Mouse (Mus musculus): Measurements from ENCODE around the gene Defb43.

Defb43 gene

GRCm38 (mm10) chr14:63049910-63050370 is 38.4 kb downstream of the Defb43 start, which contains the start of gene Defb30:
Defb30 (minus strand) TSS chr14:63049960.
- TF ChIP-seq GATA4 (IDR thresholded peaks at IDR 0.05; ENCODE audit: insufficient replicate concordance, low read length): no peak

DNA sequence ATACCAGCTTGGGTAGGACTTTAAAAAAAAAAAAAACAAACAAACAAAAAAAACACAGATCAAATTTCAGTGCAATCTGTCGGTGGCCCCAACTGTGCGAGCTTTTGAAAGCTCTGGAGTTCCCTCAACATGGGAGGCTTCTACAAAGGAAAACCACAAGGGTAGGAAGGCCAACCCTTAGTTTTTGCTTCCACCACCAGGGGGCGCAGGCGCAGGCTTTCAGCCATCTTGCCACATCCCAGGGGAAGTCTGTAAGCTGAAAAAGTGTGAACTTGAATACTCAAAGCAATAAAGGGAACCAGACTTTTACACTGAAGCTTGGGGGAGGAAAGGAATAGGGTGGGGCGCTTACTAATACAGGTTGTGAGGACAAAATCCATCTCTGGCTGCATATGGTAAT is 39.2 kb downstream of the Defb43 start:
- no peak for TF ChIP-seq GATA4 (IDR thresholded peaks at IDR 0.05; ENCODE audit: insufficient replicate concordance, low read length)

DNA sequence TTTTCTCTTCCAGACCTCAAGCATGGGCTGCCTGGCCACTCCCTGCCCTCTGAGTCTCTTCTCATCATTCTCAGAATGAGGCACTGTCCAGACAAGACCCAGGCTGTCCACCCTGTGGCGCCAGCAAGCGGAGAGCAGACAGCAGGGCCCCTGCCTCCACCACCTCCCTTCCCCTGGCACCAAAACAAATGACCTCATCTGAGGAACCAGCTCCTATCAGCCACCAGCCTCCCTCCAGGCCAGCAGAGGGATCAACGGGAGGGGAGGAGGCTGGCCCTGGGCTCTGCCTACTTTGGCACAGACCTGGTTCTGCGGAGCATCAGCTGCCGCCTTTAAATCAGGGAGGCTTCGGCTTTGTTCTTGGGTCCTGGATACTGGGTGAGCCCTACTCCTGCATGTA is 43.2 kb downstream of the Defb43 start:
- TF ChIP-seq GATA4 (IDR thresholded peaks at IDR 0.05; ENCODE audit: insufficient replicate concordance, low read length): no peak; the same call in 1 of the 2 replicates

DNA sequence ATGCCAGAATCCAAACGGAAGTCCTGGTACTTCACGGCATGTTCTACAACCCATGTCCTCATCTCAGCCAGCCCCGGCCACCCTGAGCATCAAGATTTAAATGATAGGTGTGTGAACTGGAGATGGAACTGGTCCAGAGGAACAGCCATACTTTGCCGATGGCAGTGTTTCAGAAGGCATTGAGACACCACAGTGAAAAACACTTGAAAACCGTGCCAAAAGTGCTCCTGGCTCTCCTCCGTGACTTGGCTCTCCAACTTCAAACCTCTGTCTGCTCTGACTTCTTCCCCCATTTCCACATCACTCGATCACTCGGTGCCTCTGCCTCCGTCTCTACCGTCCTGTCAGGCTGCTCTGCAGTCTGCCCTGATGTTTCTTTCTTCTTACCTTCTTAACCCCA is 48.8 kb downstream of the Defb43 start:
- TF ChIP-seq GATA4 (IDR thresholded peaks at IDR 0.05; ENCODE audit: insufficient replicate concordance, low read length): no peak

GRCm38 (mm10) chr14:63062184-63062583 is 50.6 kb downstream of the Defb43 start:
- TF ChIP-seq GATA4 (IDR thresholded peaks at IDR 0.05; ENCODE audit: insufficient replicate concordance, low read length): peak; percentile 90

DNA sequence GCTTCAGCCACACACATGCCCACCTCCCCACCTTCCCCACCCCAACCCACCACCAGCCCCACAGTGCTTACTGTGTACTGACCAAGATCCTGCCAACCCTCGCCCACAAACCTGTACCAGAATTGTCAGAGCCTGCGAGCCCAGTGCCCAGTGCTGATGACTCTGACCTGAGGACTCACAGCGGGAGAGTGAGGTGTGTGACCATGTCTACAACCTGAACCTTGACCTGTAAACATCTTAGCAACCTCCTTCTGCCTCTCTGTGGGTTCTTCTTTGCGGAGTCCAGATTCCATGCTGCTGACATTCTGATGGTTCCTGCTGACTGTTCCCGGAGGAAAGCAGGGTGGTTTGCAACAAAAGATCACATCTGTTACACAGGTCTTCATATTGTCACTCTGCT is 53.8 kb downstream of the Defb43 start:
- no peak for TF ChIP-seq GATA4 (IDR thresholded peaks at IDR 0.05; ENCODE audit: insufficient replicate concordance, low read length)

DNA sequence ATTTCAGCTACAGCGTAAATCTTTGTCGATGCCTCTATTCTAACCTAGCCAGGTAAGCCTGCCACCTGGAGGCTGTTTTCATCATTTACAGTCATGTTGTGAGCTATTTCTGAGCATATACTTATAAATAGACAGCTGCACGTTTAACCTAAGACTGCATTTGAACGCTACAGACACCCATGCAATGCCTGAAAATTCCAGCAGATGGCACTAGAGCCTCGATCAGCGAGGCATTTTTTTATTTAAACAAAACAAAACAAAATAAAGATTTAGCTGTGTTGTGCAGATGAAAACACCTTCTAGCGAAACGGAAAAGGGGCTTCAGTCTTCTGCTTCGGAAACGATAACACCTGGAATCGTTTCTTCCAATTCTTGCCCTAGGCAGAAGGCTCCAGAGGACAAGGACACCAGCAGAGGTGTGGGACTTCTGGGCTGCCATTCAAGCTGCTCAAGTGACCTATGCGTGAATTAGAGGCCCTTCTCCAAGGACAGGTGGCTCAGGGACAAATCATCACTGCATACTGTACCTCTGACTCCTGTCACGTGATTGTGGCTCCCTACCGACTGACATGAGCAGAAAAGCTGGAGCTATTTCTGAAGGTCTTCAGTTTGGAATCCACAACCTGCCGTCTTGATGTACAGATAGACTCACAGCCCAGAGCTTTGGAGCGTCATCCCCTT is 55.2 kb downstream of the Defb43 start:
- no peak for TF ChIP-seq GATA4 (IDR thresholded peaks at IDR 0.05; ENCODE audit: insufficient replicate concordance, low read length)

Data from liver, adult (tissue).